Mouse (Mus musculus) G1E (cell line): ENCODE measurements at regions not wholly inside any gene's neighbourhood (a gene's known extent, or its start where the extent isn't known, plus 50 kb on each side); places are given as distances from the start of the nearest gene placed in this dataset.
"Not testable (repeated sequence)": the region's sequence is repeated elsewhere in the genome, so short reads cannot be mapped to it uniquely, and the experiment has no call there.

Source experiments
- ATAC-seq: 2 replicates; pipeline ENCODE4 v1.8.0; 2016; ENCODE audit warnings: mild to moderate bottlenecking; ENCODE audit not compliant: insufficient number of reproducible peaks, poor library complexity, low FRiP score, severe bottlenecking; ENCODE audit errors: extremely low read depth
- DNase-seq: peaks from one replicate; pipeline ENCODE4 v3.0.0; 2012; ENCODE audit warnings: low spot score
- H3K27me3 ChIP-seq: 2 replicates; pipeline ENCODE4 v1.6.1; 2012; ENCODE audit warnings: mild to moderate bottlenecking, low read length, inconsistent platforms; ENCODE audit not compliant: insufficient read depth
- H3K36me3 ChIP-seq: replicated peaks from 2 replicates; pipeline ENCODE3; 2012; ENCODE audit warnings: mild to moderate bottlenecking, inconsistent platforms
- H3K4me1 ChIP-seq: 2 replicates; pipeline ENCODE4 v1.6.1; 2012; ENCODE audit warnings: low read depth, low read length, inconsistent platforms, mixed read lengths; ENCODE audit not compliant: insufficient read depth
- H3K4me3 ChIP-seq: 2 replicates; pipeline ENCODE4 v1.5.1; 2012; ENCODE audit warnings: low read depth, mild to moderate bottlenecking, inconsistent platforms, low read length, moderate library complexity, mixed read lengths
- H3K9me3 ChIP-seq: replicated peaks from 2 replicates; pipeline ENCODE4 v1.6.1; 2012; ENCODE audit warnings: inconsistent platforms
- CTCF ChIP-seq: IDR thresholded peaks from 2 replicates; pipeline ENCODE4 v1.5.1; 2012; ENCODE audit warnings: low read depth, low read length, inconsistent platforms, mixed read lengths
- GATA1 ChIP-seq: IDR thresholded peaks from 2 replicates; pipeline ENCODE4 v1.6.1; 2012; ENCODE audit warnings: borderline replicate concordance, low read length, inconsistent platforms, mixed read lengths
- GATA2 ChIP-seq: IDR thresholded peaks from 2 replicates; pipeline ENCODE4 v1.6.1; 2012; ENCODE audit warnings: low read depth, low read length, inconsistent platforms, borderline replicate concordance
- POLR2AphosphoS5 ChIP-seq: IDR thresholded peaks from 2 replicates; pipeline ENCODE4 v1.6.1; 2012; ENCODE audit warnings: low read depth, low read length, inconsistent platforms; ENCODE audit not compliant: insufficient replicate concordance
- TAL1 ChIP-seq: conservative IDR thresholded peaks from 2 replicates; pipeline ENCODE4 v1.6.1; 2012; ENCODE audit warnings: low read depth, low read length, inconsistent platforms, mixed read lengths

- Histone ChIP-seq H3K27me3 (peaks cover 11% of the 10 kb centered on the region; the same call in 1 of the 2 replicates), H3K9me3 (no peaks in the 10 kb centered on the region)
- no peak for ATAC-seq
Observed at GRCm38 (mm10) chr1:51580074-51580473, 101.8 kb upstream of the Nabp1 start.

GRCm38 (mm10) chr1:51577701-51578100 lies 99.5 kb upstream of the Nabp1 start:
- DNase-seq (no peak), ATAC-seq (no peak)
- Histone ChIP-seq H3K9me3 (no peaks in the 10 kb centered on the region), H3K4me3 (no peak overlapping the region), H3K27me3 (0 out of 2 replicates have a peak, but pooled peaks cover 3% of the 10 kb centered on the region), H3K36me3 (no peaks in the 10 kb centered on the region), H3K4me1 (no peaks in the 10 kb centered on the region)
- TF ChIP-seq POLR2AphosphoS5 (no peak), CTCF (no peak), TAL1 (no peak), GATA2 (no peak), GATA1 (no peak)

More at GRCm38 (mm10) chr1:51580074-51580473, 101.8 kb upstream of the Nabp1 start:
- Histone ChIP-seq H3K4me3 (no peak overlapping the region), H3K36me3 (no peaks in the 10 kb centered on the region), H3K4me1 (0 out of 2 replicates have a peak, but pooled peaks cover 3% of the 10 kb centered on the region)
- TF ChIP-seq POLR2AphosphoS5 (no peak), TAL1 (no peak), CTCF (no peak), GATA1 (no peak), GATA2 (no peak)
- no peak for DNase-seq

GRCm38 (mm10) chr1:51572314-51573078 lies 94.3 kb upstream of the Nabp1 start:
- Histone ChIP-seq H3K4me1 (no peaks in the 10 kb centered on the region), H3K4me3 (no peak overlapping the region), H3K27me3 (no peaks in the 10 kb centered on the region), H3K9me3 (no peaks in the 10 kb centered on the region), H3K36me3 (no peaks in the 10 kb centered on the region)
- TF ChIP-seq TAL1 (no peak), GATA1 (no peak), GATA2 (no peak), POLR2AphosphoS5 (no peak), CTCF (no peak)
- ATAC-seq: peak; percentile 61
- no peak for DNase-seq

GRCm38 (mm10) chr1:51569625-51570024 lies 91.4 kb upstream of the Nabp1 start:
- no peak for TF ChIP-seq CTCF
- no peak for TF ChIP-seq GATA2
- no peak for TF ChIP-seq GATA1
- TF ChIP-seq TAL1: no peak
- TF ChIP-seq POLR2AphosphoS5: no peak
- ATAC-seq: no peak

GRCm38 (mm10) chr1:51566170-51566649 lies 88.0 kb upstream of the Nabp1 start:
- H3K4me3 ChIP-seq: no peak overlapping the region
- no peaks in the 10 kb centered on the region for H3K36me3 ChIP-seq
- DNase-seq (no peak), ATAC-seq (peak; percentile 69)
- no peak for TF ChIP-seq CTCF
- 0 out of 2 replicates have a peak, but pooled peaks have one; percentile 23 for TF ChIP-seq TAL1
- no peak for TF ChIP-seq GATA1
- H3K4me1 ChIP-seq: peaks cover 9% of the 10 kb centered on the region
- H3K27me3 ChIP-seq: no peaks in the 10 kb centered on the region; the same call in 1 of the 2 replicates
- H3K9me3 ChIP-seq: no peaks in the 10 kb centered on the region

More at GRCm38 (mm10) chr1:51569625-51570024, 91.4 kb upstream of the Nabp1 start:
- no peak overlapping the region for H3K4me3 ChIP-seq
- H3K9me3 ChIP-seq: no peaks in the 10 kb centered on the region
- no peaks in the 10 kb centered on the region for H3K27me3 ChIP-seq
- peaks cover 9% of the 10 kb centered on the region for H3K4me1 ChIP-seq
- no peak for DNase-seq
- H3K36me3 ChIP-seq: no peaks in the 10 kb centered on the region

GRCm38 (mm10) chr1:51556616-51557015 lies 78.4 kb upstream of the Nabp1 start:
- not testable (repeated sequence) for ATAC-seq, DNase-seq, H3K4me3 ChIP-seq, H3K9me3 ChIP-seq, H3K27me3 ChIP-seq, H3K4me1 ChIP-seq, H3K36me3 ChIP-seq
